Mouse (Mus musculus) kidney, adult 10 weeks (tissue): ENCODE data around the gene Ccdc162. TPM values are rescaled to one million over a fixed set of nuclear protein-coding genes. Genes with fewer than 3 reads are reported as not detected.

Experiments used
- polyA plus RNA-seq: library from polyadenylated mRNA; stranded (reverse); fragments of 350-450 nt; fragmentation: Illumina TruSeq; extraction: RNeasy Lipid Tissue Mini Kit (QIAGEN cat#74804); gene quantifications from one replicate; pipeline ENCODE4 v1.2.3, GENCODE M21; 2014; ENCODE audit warnings: low read depth, low replicate concordance

Ccdc162 gene
- 3.2 TPM for polyA plus RNA-seq

DNA sequence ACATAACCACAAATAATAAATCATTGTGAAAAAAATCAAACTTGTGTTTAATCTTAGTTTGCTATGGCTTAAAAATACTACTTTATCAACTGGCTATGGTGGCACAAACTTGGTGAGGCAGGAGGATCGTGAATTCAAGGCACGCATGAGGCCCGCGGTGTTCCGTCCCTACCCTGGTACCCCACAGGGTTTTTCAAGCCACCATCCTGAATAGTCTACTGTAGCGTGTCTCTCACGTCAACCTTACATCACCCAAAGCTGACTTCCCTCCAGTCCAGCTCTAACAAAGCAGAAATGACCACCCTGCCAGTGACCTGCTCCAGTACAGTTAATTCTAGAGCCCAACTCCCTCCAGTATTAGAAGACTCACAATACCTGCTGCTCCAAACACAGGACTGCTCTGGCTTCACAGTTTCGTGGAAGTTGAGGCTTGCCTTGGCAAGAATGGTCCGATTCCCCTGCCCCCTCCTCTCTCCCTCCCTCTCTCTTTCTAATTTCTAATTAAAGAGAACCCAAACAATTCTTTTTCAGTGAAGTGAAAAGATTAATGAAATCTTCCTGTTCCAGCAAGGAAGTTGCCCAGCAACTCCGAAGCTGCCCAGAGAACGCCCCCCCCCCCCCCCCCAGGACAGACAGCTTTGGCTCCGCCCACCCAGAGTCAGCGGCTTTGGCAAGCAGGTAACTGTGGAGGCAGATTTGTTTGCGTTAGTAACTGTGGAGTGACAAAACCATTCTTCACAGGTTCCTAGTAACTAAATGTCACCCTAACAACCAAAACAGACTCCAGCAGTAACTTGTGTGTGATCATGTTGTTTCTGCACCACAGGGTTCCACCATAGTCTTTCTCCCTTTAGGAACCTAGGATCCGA lies at the start of gene Ccdc162:
Gene Ccdc162 (minus strand): TSS at position 606 of the 869 bp plus-strand sequence.

DNA sequence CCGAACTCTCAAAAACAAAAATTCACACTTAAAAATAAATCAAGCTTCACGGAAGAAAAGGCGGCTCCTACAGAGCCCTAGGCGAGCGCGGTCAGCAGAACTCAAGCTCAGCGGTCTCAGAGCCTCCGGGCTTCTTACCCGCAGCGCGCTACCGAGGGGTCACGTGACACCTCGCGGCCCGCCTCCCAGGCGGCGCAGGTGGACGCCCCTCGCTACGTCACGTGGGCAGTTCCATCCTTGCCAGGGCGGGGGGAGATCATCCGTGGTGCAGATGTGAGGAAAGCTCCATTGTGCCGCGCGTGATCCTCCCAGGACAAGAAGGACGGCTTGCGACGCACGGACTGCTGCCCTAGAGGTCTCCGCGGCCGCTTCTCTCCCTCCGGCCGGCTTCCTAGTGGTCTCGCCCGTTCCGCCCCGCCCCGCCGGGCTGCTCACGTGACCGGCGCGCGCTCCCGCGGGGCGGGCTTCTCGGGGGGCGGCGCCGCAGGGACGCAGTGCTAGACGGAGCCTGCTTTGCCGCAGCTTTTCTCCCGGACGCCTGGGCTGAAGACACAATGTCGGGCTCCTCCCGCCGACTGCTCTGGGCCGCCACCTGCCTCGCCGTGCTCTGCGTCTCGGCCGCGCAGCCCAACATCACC lies 197.3 kb downstream of the Ccdc162 start, which contains the start of gene Cd164:
Gene Cd164 (plus strand): TSS at position 434 of the 638 bp plus-strand sequence.

DNA sequence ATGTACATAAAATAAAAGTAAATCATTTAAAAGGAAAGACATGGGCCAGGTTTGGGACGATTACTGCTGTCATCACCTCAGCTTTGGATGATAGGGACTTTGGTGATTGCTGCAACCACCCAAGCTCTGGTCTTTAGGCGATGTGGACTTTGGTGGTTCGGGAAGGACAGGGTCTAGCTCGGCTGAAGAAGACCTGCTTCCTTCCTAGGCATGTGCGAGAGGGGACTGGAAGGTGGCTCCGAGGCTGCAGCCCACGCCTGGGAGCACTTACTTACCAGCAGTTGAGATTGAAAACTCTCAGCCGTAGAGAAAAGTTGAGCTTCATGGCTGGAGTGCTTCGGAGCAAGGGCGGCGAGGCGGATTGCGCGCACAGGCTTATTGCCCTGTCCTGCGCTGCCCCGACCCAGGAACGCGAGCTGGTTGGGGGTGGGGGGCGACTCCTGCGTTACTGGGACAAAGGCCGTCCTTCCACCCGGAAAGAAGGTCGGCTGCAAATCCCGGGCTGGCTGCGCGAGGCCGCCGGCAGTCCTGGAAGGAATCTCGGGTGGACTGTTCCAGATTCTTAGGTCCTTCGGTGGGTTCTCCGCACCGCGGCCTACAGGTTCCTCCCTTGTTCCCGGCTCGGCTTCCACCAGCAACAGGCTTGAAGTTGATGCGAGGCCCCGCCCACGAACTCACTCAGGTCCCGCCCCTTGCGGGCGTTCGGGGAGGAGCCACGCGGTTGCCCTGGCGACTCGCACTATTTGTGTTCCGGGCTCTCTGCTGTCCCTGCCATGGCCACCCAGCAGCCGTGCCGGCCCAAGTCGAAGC lies 226.5 kb downstream of the Ccdc162 start, which contains the start of the genes Smpd2 and Ppil6:
Gene Smpd2 (minus strand): TSS at position 662 of the 810 bp plus-strand sequence.
Gene Ppil6 (plus strand): TSS at position 732 of the 810 bp plus-strand sequence.

Other genes with a start within 250 kb of the Ccdc162 start
- gene Mical1, start 240.3 kb downstream of the Ccdc162 start, polyA plus RNA-seq = 0.49 TPM
- gene Smpd2, start 226.3 kb downstream of the Ccdc162 start, polyA plus RNA-seq = 5.9 TPM
- 18.2 TPM for gene Ppil6, start 226.2 kb downstream of the Ccdc162 start, polyA plus RNA-seq
- gene Cd164, start 197.2 kb downstream of the Ccdc162 start, polyA plus RNA-seq = 1,145 TPM
- 8.7 TPM for gene Cep57l1, start 93.2 kb upstream of the Ccdc162 start, polyA plus RNA-seq
- 28.9 TPM for gene Sesn1, start 93.3 kb upstream of the Ccdc162 start, polyA plus RNA-seq